Mouse (Mus musculus): ENCODE measurements around the gene Prdm1. TPM values are rescaled to one million over a fixed set of nuclear protein-coding genes. Genes with fewer than 3 reads are reported as not detected.

Gene Prdm1
- total RNA-seq, 1 experiment = 2.2 TPM

GRCm38 (mm10) chr10:44474256-44474655, 54.0 kb downstream of the Prdm1 start:
- Histone ChIP-seq H3K4me1 (ENCODE audit: control insufficient read depth in 2 of 2, insufficient read depth in 2 of 2, low read length in 2 of 2, poor library complexity in 1 of 2) (peaks cover 0 to 10% of the 10 kb centered on the region in 2 experiments; a peak in 1 of 4 replicates), H3K4me3 (ENCODE audit: insufficient read depth in 1 of 2, low read depth in 1 of 2, low read length in 2 of 2, poor library complexity in 1 of 2, severe bottlenecking in 1 of 2) (no peak overlapping the region), H3K36me3 (ENCODE audit: control insufficient read depth, insufficient read depth, low read length, poor library complexity, severe bottlenecking) (no peaks in the 10 kb centered on the region), H3K27ac (ENCODE audit: insufficient read depth, low read depth, low read length, poor library complexity, severe bottlenecking) (no peak overlapping the region), H3K9me3 (ENCODE audit: control insufficient read depth, insufficient read depth, low read depth, low read length) (no peaks in the 10 kb centered on the region), H3K9ac (ENCODE audit: insufficient read depth, low read depth, low read length, poor library complexity, severe bottlenecking) (no peak overlapping the region)
- no peak for DNase-seq (ENCODE audit: low read depth, low spot score)
- no peak for TF ChIP-seq CHD2 (IDR thresholded peaks at IDR 0.05; ENCODE audit: low read depth, low read length)
- no peak for TF ChIP-seq ZNF384 (IDR thresholded peaks at IDR 0.05; ENCODE audit: low read depth, low read length)
- TF ChIP-seq MAFK (IDR thresholded peaks at IDR 0.05; ENCODE audit: insufficient read depth, low read depth, low read length) = no peak
- TF ChIP-seq ZC3H11A (IDR thresholded peaks at IDR 0.05; ENCODE audit: borderline replicate concordance, low read depth, low read length) = no peak
- no peak for TF ChIP-seq HCFC1 (IDR thresholded peaks at IDR 0.05; ENCODE audit: borderline replicate concordance, insufficient read depth, low read length)
- in situ Hi-C loops (cut with MboI; ENCODE audit: low sequenced_read_pairs in 2 of 2, unreplicated experiment in 2 of 2) = no loop called here

- H3K36me3 ChIP-seq (ENCODE audit: control insufficient read depth, insufficient read depth, low read length, poor library complexity, severe bottlenecking) = no peaks in the 10 kb centered on the region
- H3K4me3 ChIP-seq (ENCODE audit: insufficient read depth in 1 of 2, low read depth in 1 of 2, low read length in 2 of 2, poor library complexity in 1 of 2, severe bottlenecking in 1 of 2) = no peak overlapping the region
- no peak overlapping the region for H3K9ac ChIP-seq (ENCODE audit: insufficient read depth, low read depth, low read length, poor library complexity, severe bottlenecking)
- H3K9me3 ChIP-seq (ENCODE audit: control insufficient read depth, insufficient read depth, low read depth, low read length) = no peaks in the 10 kb centered on the region
- H3K4me1 ChIP-seq (ENCODE audit: control insufficient read depth in 2 of 2, insufficient read depth in 2 of 2, low read length in 2 of 2, poor library complexity in 1 of 2) = peaks cover 0 to 11% of the 10 kb centered on the region in 2 experiments; a peak in 2 of 4 replicates
- TF ChIP-seq ZNF384 (IDR thresholded peaks at IDR 0.05; ENCODE audit: low read depth, low read length) = no peak
- no peak for TF ChIP-seq MAFK (IDR thresholded peaks at IDR 0.05; ENCODE audit: insufficient read depth, low read depth, low read length)
- no peak for TF ChIP-seq CHD2 (IDR thresholded peaks at IDR 0.05; ENCODE audit: low read depth, low read length)
- TF ChIP-seq ZC3H11A (IDR thresholded peaks at IDR 0.05; ENCODE audit: borderline replicate concordance, low read depth, low read length) = no peak
- no peak for TF ChIP-seq HCFC1 (IDR thresholded peaks at IDR 0.05; ENCODE audit: borderline replicate concordance, insufficient read depth, low read length)
- H3K27ac ChIP-seq (ENCODE audit: insufficient read depth, low read depth, low read length, poor library complexity, severe bottlenecking) = no peak overlapping the region
- DNase-seq (ENCODE audit: low read depth, low spot score) = no peak
- in situ Hi-C loops (cut with MboI; ENCODE audit: low sequenced_read_pairs in 2 of 2, unreplicated experiment in 2 of 2) = no loop called here
Observed at GRCm38 (mm10) chr10:44465618-44466017, 62.7 kb downstream of the Prdm1 start.

- H3K27ac ChIP-seq (ENCODE audit: insufficient read depth, low read depth, low read length, poor library complexity, severe bottlenecking) = no peak overlapping the region
- no peaks in the 10 kb centered on the region for H3K36me3 ChIP-seq (ENCODE audit: control insufficient read depth, insufficient read depth, low read length, poor library complexity, severe bottlenecking)
- peaks cover 5 to 13% of the 10 kb centered on the region in 2 experiments; a peak in 3 of 4 replicates for H3K4me1 ChIP-seq (ENCODE audit: control insufficient read depth in 2 of 2, insufficient read depth in 2 of 2, low read length in 2 of 2, poor library complexity in 1 of 2)
- H3K9ac ChIP-seq (ENCODE audit: insufficient read depth, low read depth, low read length, poor library complexity, severe bottlenecking) = no peak overlapping the region
- no peaks in the 10 kb centered on the region for H3K9me3 ChIP-seq (ENCODE audit: control insufficient read depth, insufficient read depth, low read depth, low read length)
- no peak for TF ChIP-seq ZC3H11A (IDR thresholded peaks at IDR 0.05; ENCODE audit: borderline replicate concordance, low read depth, low read length)
- TF ChIP-seq ZNF384 (IDR thresholded peaks at IDR 0.05; ENCODE audit: low read depth, low read length) = no peak
- no peak for TF ChIP-seq HCFC1 (IDR thresholded peaks at IDR 0.05; ENCODE audit: borderline replicate concordance, insufficient read depth, low read length)
- TF ChIP-seq MAFK (IDR thresholded peaks at IDR 0.05; ENCODE audit: insufficient read depth, low read depth, low read length) = no peak
- no peak for TF ChIP-seq CHD2 (IDR thresholded peaks at IDR 0.05; ENCODE audit: low read depth, low read length)
- in situ Hi-C loops (cut with MboI; ENCODE audit: low sequenced_read_pairs in 2 of 2, unreplicated experiment in 2 of 2) = no loop called here
- H3K4me3 ChIP-seq (ENCODE audit: insufficient read depth in 1 of 2, low read depth in 1 of 2, low read length in 2 of 2, poor library complexity in 1 of 2, severe bottlenecking in 1 of 2) = no peak overlapping the region
- DNase-seq (ENCODE audit: low read depth, low spot score) = no peak
Observed at GRCm38 (mm10) chr10:44464563-44464962, 63.7 kb downstream of the Prdm1 start.

- TF ChIP-seq HCFC1 (IDR thresholded peaks at IDR 0.05; ENCODE audit: borderline replicate concordance, insufficient read depth, low read length) = no peak
- TF ChIP-seq ZC3H11A (IDR thresholded peaks at IDR 0.05; ENCODE audit: borderline replicate concordance, low read depth, low read length) = no peak
- TF ChIP-seq ZNF384 (IDR thresholded peaks at IDR 0.05; ENCODE audit: low read depth, low read length) = no peak
- TF ChIP-seq MAFK (IDR thresholded peaks at IDR 0.05; ENCODE audit: insufficient read depth, low read depth, low read length) = no peak
- no peak for TF ChIP-seq CHD2 (IDR thresholded peaks at IDR 0.05; ENCODE audit: low read depth, low read length)
- no peak for DNase-seq (ENCODE audit: low read depth, low spot score)
- Histone ChIP-seq H3K9ac (ENCODE audit: insufficient read depth, low read depth, low read length, poor library complexity, severe bottlenecking) (no peak overlapping the region), H3K27ac (ENCODE audit: insufficient read depth, low read depth, low read length, poor library complexity, severe bottlenecking) (no peak overlapping the region), H3K36me3 (ENCODE audit: control insufficient read depth, insufficient read depth, low read length, poor library complexity, severe bottlenecking) (no peaks in the 10 kb centered on the region), H3K9me3 (ENCODE audit: control insufficient read depth, insufficient read depth, low read depth, low read length) (no peaks in the 10 kb centered on the region), H3K4me1 (ENCODE audit: control insufficient read depth in 2 of 2, insufficient read depth in 2 of 2, low read length in 2 of 2, poor library complexity in 1 of 2) (peaks cover 5 to 15% of the 10 kb centered on the region in 2 experiments; a peak in 3 of 4 replicates), H3K4me3 (ENCODE audit: insufficient read depth in 1 of 2, low read depth in 1 of 2, low read length in 2 of 2, poor library complexity in 1 of 2, severe bottlenecking in 1 of 2) (no peak overlapping the region)
- in situ Hi-C loops (cut with MboI; ENCODE audit: low sequenced_read_pairs in 2 of 2, unreplicated experiment in 2 of 2) = no loop called here
Observed at GRCm38 (mm10) chr10:44463856-44464255, 64.4 kb downstream of the Prdm1 start.

- no peak overlapping the region for H3K27ac ChIP-seq (ENCODE audit: insufficient read depth, low read depth, low read length, poor library complexity, severe bottlenecking)
- no peaks in the 10 kb centered on the region for H3K9me3 ChIP-seq (ENCODE audit: control insufficient read depth, insufficient read depth, low read depth, low read length)
- H3K4me1 ChIP-seq (ENCODE audit: control insufficient read depth in 2 of 2, insufficient read depth in 2 of 2, low read length in 2 of 2, poor library complexity in 1 of 2) = peaks cover 5 to 13% of the 10 kb centered on the region in 2 experiments; a peak in 3 of 4 replicates
- in situ Hi-C loops (cut with MboI; ENCODE audit: low sequenced_read_pairs in 2 of 2, unreplicated experiment in 2 of 2) = no loop called here
- TF ChIP-seq MAFK (IDR thresholded peaks at IDR 0.05; ENCODE audit: insufficient read depth, low read depth, low read length) (no peak), HCFC1 (IDR thresholded peaks at IDR 0.05; ENCODE audit: borderline replicate concordance, insufficient read depth, low read length) (no peak), ZC3H11A (IDR thresholded peaks at IDR 0.05; ENCODE audit: borderline replicate concordance, low read depth, low read length) (no peak), CHD2 (IDR thresholded peaks at IDR 0.05; ENCODE audit: low read depth, low read length) (no peak), ZNF384 (IDR thresholded peaks at IDR 0.05; ENCODE audit: low read depth, low read length) (no peak)
- DNase-seq (ENCODE audit: low read depth, low spot score) = no peak
- H3K9ac ChIP-seq (ENCODE audit: insufficient read depth, low read depth, low read length, poor library complexity, severe bottlenecking) = no peak overlapping the region
- no peak overlapping the region for H3K4me3 ChIP-seq (ENCODE audit: insufficient read depth in 1 of 2, low read depth in 1 of 2, low read length in 2 of 2, poor library complexity in 1 of 2, severe bottlenecking in 1 of 2)
- H3K36me3 ChIP-seq (ENCODE audit: control insufficient read depth, insufficient read depth, low read length, poor library complexity, severe bottlenecking) = no peaks in the 10 kb centered on the region
Observed at GRCm38 (mm10) chr10:44462351-44462750, 66.0 kb downstream of the Prdm1 start.
